Mouse (Mus musculus) intestine, embryonic 16.5 days (tissue): ENCODE results near the gene Cdc20b. TPM values are rescaled to one million over a fixed set of nuclear protein-coding genes. Genes with fewer than 3 reads are reported as not detected.
A peak's percentile ranks its signal among the peaks of the same experiment; 100 is the strongest.

Experiments used
- ATAC-seq: fragments of 200-750 bp; cut with Nextera tagmentation; 2 replicates; pipeline ENCODE4 v1.8.0; 2017; ENCODE audit warnings: moderate TSS enrichment, moderate library complexity
- H3K27ac ChIP-seq: fragments of 300-500 bp; sonication (generic); 2 replicates; pipeline ENCODE4 v1.5.1; 2014; ENCODE audit warnings: mild to moderate bottlenecking, low read length
- H3K27me3 ChIP-seq: fragments of 300-500 bp; sonication (generic); replicated peaks from 2 replicates; pipeline ENCODE4 v1.6.1; 2014; ENCODE audit warnings: low read length, control low read depth, mixed read lengths; ENCODE audit not compliant: control insufficient read depth, insufficient read depth
- H3K36me3 ChIP-seq: fragments of 300-500 bp; sonication (generic); 2 replicates; pipeline ENCODE4 v1.6.1; 2014; ENCODE audit warnings: low read length, control low read depth; ENCODE audit not compliant: control insufficient read depth, insufficient read depth
- H3K4me1 ChIP-seq: fragments of 300-500 bp; sonication (generic); 2 replicates; pipeline ENCODE4 v1.6.1; 2014; ENCODE audit warnings: low read length, control low read depth, mixed read lengths; ENCODE audit not compliant: control insufficient read depth, insufficient read depth
- H3K4me2 ChIP-seq: fragments of 300-500 bp; sonication (generic); 2 replicates; pipeline ENCODE4 v1.6.1; 2014; ENCODE audit warnings: low read depth, low read length, control low read depth
- H3K4me3 ChIP-seq: fragments of 300-500 bp; sonication (generic); 2 replicates; pipeline ENCODE4 v1.5.1; 2014; ENCODE audit warnings: mild to moderate bottlenecking, low read length
- H3K9ac ChIP-seq: fragments of 300-500 bp; sonication (generic); 2 replicates; pipeline ENCODE4 v1.6.1; 2014; ENCODE audit warnings: low read depth, low read length
- H3K9me3 ChIP-seq: fragments of 300-500 bp; sonication (generic); 2 replicates; pipeline ENCODE4 v1.6.1; 2016; ENCODE audit warnings: low read length, control low read depth; ENCODE audit not compliant: control insufficient read depth
- WGBS: fragments of 180-500 bp; shearing (Covaris S2); extraction: QIAGEN DNeasy Blood & Tissue Kit; methylation state at CpG from one replicate; pipeline ENCODE4 v1.1.7; 2014; 5-methylcytosine and 5-hydroxymethylcytosine counted together
- microRNA counts: library from miRNA; unstranded; fragments of <30 nt; microRNA quantifications from one replicate; lab custom pipeline; 2016
- microRNA-seq: library from miRNA; unstranded; fragments of <30 nt; microRNA quantifications from one replicate; pipeline ENCODE4, GENCODE M21; 2016
- polyA plus RNA-seq: library from polyadenylated mRNA; unstranded; fragments of >200 nt; fragmentation: Nextera tagmentation; extraction: Ambion mirVana; gene quantifications from 2 replicates; pipeline ENCODE4 v1.2.1, GENCODE M21; 2015

Cdc20b gene
- polyA plus RNA-seq, 1 experiment from 2014 or later = not detected

- Histone ChIP-seq H3K9ac (no peak overlapping the region), H3K4me3 (no peak overlapping the region), H3K36me3 (no peaks in the 10 kb centered on the region), H3K9me3 (no peaks in the 10 kb centered on the region), H3K27me3 (no peaks in the 10 kb centered on the region), H3K4me1 (no peaks in the 10 kb centered on the region), H3K4me2 (no peak overlapping the region), H3K27ac (no peak overlapping the region)
- WGBS = 60% methylated on average over 4 of the region's 4 CpGs
- no peak for ATAC-seq
Measured at GRCm38 (mm10) chr13:113118977-113119376, 84.1 kb downstream of the Cdc20b start.

GRCm38 (mm10) chr13:113120324-113121237, 85.7 kb downstream of the Cdc20b start:
- no peaks in the 10 kb centered on the region for H3K36me3 ChIP-seq
- no peak for ATAC-seq
- 85% methylated on average over 17 of the region's 17 CpGs for WGBS
- H3K4me1 ChIP-seq = no peaks in the 10 kb centered on the region
- H3K9me3 ChIP-seq = no peaks in the 10 kb centered on the region
- H3K9ac ChIP-seq = no peak overlapping the region
- H3K27ac ChIP-seq = no peak overlapping the region
- H3K4me2 ChIP-seq = no peak overlapping the region
- no peaks in the 10 kb centered on the region for H3K27me3 ChIP-seq
- no peak overlapping the region for H3K4me3 ChIP-seq

GRCm38 (mm10) chr13:113121326-113121725, 86.4 kb downstream of the Cdc20b start:
- no peak for ATAC-seq
- WGBS = 90% methylated on average over 14 of the region's 14 CpGs
- no peaks in the 10 kb centered on the region for H3K27me3 ChIP-seq
- H3K9ac ChIP-seq = no peak overlapping the region
- no peaks in the 10 kb centered on the region for H3K36me3 ChIP-seq
- no peak overlapping the region for H3K4me3 ChIP-seq
- no peaks in the 10 kb centered on the region for H3K4me1 ChIP-seq
- H3K9me3 ChIP-seq = no peaks in the 10 kb centered on the region
- no peak overlapping the region for H3K27ac ChIP-seq
- H3K4me2 ChIP-seq = no peak overlapping the region

GRCm38 (mm10) chr13:113129974-113130373, 95.1 kb downstream of the Cdc20b start:
- Histone ChIP-seq H3K36me3 (no peaks in the 10 kb centered on the region), H3K9ac (no peak overlapping the region), H3K27me3 (no peaks in the 10 kb centered on the region), H3K4me2 (no peak overlapping the region), H3K27ac (no peak overlapping the region), H3K4me1 (no peaks in the 10 kb centered on the region), H3K9me3 (no peaks in the 10 kb centered on the region), H3K4me3 (no peak overlapping the region)
- no peak for ATAC-seq
- 74% methylated on average over 1 of the region's 1 CpGs for WGBS

- WGBS = 88% methylated on average over 1 of the region's 1 CpGs
- Histone ChIP-seq H3K9me3 (no peaks in the 10 kb centered on the region), H3K4me2 (no peak overlapping the region), H3K9ac (no peak overlapping the region), H3K4me1 (no peaks in the 10 kb centered on the region), H3K36me3 (no peaks in the 10 kb centered on the region), H3K27me3 (no peaks in the 10 kb centered on the region), H3K27ac (no peak overlapping the region), H3K4me3 (no peak overlapping the region)
- ATAC-seq = no peak
Measured at GRCm38 (mm10) chr13:113139597-113139996, 104.7 kb downstream of the Cdc20b start.

MicroRNAs encoded within 50 kb of the gene (microRNA counts, 519-probe panel; counts per million panel counts)
- 1,904 counts per million, percentile 38 among the panel's probes with 10 or more counts for microRNA mmu-miR-449a (lab: Ali Mortazavi, UCI)
- 982 counts per million, percentile 3 among the panel's probes with 10 or more counts for microRNA mmu-miR-449b (lab: Ali Mortazavi, UCI)
- 35.7 counts per million for microRNA mmu-miR-449c (lab: Ali Mortazavi, UCI)

Small RNA genes within 50 kb of the gene (microRNA-seq; reads per million reads assigned to microRNA genes)
- gene Mir449a = 88.8 reads per million, percentile 46 among the genes with 10 or more reads in this experiment
- gene Mir449b = not detected
- not detected for gene Mir449c

Other genes starting within 250 kb of the Cdc20b start
- gene Plpp1, start 234.3 kb upstream of the Cdc20b start, polyA plus RNA-seq = 94.5 and 97.3 TPM in 2 replicates
- 48.1 and 51.5 TPM in 2 replicates for gene Mtrex, start 107.7 kb upstream of the Cdc20b start, polyA plus RNA-seq
- 8.7 and 10.2 TPM in 2 replicates for gene Dhx29, start 107.7 kb upstream of the Cdc20b start, polyA plus RNA-seq
- 0.13 and 0.32 TPM in 2 replicates for gene Ccno, start 47.3 kb upstream of the Cdc20b start, polyA plus RNA-seq
- 0.05 TPM in 1 of 2 replicates, not detected in the other for gene Mcidas, start 41.3 kb upstream of the Cdc20b start, polyA plus RNA-seq
- 80.4 and 91.0 TPM in 2 replicates for gene Gpx8, start 11.3 kb downstream of the Cdc20b start, polyA plus RNA-seq
- gene Gzma, start 65.9 kb downstream of the Cdc20b start, polyA plus RNA-seq = 3.9 and 4.1 TPM in 2 replicates
- gene Esm1, start 174.5 kb downstream of the Cdc20b start, polyA plus RNA-seq = 3.6 and 4.8 TPM in 2 replicates
- not detected in 2 replicates for gene Gzmk, start 190.8 kb downstream of the Cdc20b start, polyA plus RNA-seq